Mouse (Mus musculus) heart, postnatal 36 days (tissue): ENCODE measurements around the gene Sned1. TPM values are rescaled to one million over a fixed set of nuclear protein-coding genes. Genes with fewer than 3 reads are reported as not detected.
"Not testable (repeated sequence)": the region's sequence is repeated elsewhere in the genome, so short reads cannot be mapped to it uniquely, and the experiment has no call there.

Experiments used
- DNase-seq, 2 experiments: peaks; one replicate each; pipeline ENCODE4 v3.0.0; 2021 to 2022
- intact Hi-C: fragments of 180-260 bp; cut with DNase I; formaldehyde crosslinking; loops from one replicate; pipeline ENCODE4 v1.15.1; 2025
- total RNA-seq, 2 experiments: library from RNA; stranded (reverse); gene quantifications; 2 replicates each; pipeline ENCODE4 v1.2.3; 2021

The Sned1 gene
- 10 to 100 TPM in 1 of 2 experiments, 1 to 10 TPM in 1; 9.6 to 12.8 TPM for total RNA-seq

DNA sequence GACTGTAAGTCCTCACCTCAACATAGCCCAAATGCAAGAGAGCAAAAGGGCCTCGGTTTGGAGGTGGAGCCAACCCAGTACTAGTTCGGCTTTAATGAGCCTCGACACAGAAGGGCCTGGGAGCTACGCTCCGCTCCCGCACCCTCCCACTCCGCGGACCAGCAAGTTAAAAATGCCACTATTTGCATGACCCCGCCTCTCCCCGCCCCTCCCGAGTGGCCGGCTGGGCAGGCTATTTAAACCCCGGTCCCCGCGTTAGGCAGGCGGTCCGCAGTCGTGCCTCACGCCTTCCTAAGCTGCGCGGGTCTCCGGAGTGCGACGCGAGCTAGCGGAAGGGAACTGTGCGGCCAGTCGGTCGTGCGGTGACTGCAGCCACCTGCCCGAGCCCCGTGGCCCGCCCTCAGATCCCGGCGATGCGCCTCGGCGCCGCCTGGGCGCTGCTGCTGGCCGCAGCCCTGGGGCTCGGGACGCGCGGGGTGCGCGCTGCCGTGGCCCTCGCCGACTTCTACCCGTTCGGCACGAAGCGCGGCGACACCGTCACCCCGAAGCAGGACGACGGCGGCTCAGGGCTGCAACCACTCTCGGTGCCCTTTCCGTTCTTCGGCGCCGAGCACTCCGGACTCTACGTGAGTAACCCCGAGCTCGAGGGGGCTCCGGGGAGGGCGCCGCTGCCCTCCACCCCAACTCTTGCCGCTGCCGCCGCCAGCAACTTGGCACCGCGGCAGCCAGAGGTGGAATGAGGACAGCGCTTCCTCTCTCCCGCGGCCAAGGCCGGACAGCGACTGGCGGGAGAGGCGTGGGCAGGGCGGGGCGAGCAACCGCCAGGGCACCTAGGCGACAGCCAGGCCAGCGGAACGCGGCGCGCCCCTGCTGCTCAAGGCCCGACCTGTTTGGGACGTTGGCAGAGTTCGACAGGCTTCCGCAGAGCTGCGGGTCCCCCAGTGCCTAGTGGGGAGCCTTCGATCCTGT lies at the start of gene Sned1:
Sned1 (plus strand) TSS at position 266 of the 969 bp plus-strand sequence.
- DNase-seq: peak; percentile 91
- intact Hi-C loops: loop anchor here (2.0 to 5.0 kb wide), 3 partner anchors 23 to 106 kb away; partner anchors contain the start of genes Pask and Ppp1r7

GRCm38 (mm10) chr1:93190726-93191305 lies 44.8 kb upstream of the Sned1 start:
- no peak for DNase-seq
- intact Hi-C loops: no loop called here

DNA sequence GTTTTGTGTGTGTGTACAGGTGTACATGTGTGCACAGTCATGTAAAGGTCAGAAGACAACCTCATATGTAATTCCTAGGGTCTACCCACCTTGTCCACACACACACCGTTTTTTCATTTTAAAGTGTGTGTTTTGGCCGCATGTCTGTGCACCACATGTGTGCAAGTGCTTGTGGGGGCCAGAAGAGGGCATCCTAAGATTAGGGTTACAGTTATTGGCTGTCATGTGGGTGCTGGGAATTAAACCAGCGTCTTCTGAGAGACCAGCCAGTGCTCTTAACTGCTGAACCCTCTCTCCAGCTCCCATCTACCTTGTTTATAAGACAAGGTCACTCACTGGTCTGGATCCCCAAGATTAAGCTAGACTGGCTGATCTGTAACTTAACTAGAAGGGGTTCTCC lies 40.7 kb upstream of the Sned1 start:
- intact Hi-C loops: no loop called here
- no peak for DNase-seq

- intact Hi-C loops: not testable (repeated sequence)
These were observed 38.2 kb upstream of the Sned1 start for GRCm38 (mm10) chr1:93197454-93197853.

DNA sequence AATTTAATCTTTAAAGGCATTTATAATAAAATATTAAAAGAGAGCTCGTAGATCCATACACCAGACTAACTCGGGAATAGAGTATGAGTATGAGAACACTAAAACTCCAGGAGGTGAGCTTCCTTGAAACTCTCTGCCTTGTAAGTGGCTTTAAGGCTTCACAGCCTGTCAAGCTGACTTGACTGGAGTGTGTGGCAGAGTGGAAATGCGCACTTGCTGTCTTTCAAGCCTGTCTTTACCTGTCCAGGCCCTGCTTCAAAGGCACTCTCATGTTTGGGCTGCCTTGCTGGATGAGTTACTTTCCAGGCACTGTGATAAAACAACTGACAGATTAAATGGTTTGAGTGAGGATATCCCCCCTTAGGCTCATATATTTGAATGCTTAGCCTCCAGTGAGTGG lies 37.7 kb upstream of the Sned1 start:
- no peak for DNase-seq
- intact Hi-C loops: no loop called here

More at GRCm38 (mm10) chr1:93197454-93197853, 38.2 kb upstream of the Sned1 start:
- not testable (repeated sequence) for DNase-seq

DNA sequence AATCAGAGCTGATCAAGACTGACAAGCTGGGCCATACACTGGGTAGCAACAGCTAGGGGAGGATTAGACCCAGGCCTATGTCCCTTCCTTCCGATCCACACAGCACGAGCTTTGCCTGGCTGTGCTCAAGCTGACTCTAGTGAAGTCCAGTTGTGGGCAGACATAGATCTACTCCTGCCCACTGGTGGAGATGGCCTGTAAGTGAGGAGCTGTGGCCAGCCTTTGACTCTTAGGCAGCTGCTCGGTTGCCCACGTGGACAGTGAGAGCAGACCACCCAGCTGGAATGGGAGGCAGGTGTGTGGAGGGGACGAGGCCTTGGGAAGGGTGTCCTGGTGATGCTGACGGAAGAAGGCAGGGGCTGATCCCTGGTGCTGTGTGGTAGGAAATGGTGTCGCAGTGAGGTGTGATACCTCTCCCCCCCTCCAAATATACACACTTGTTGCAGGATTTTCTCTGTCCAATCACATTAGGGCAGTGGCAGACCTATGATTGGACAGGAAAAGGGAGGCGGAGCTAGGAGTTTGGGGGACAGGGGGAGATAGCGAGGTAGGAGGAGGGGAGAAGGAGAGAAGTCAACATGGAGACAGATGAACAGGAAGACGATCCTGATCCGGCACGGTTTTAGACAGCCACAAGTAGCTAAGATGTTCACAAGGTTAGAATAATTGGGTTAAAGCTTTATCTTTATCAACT lies 29.2 kb upstream of the Sned1 start:
- no peak for DNase-seq
- intact Hi-C loops: no loop called here

- DNase-seq: no peak
- intact Hi-C loops: loop anchor here (2.0 kb wide), 1 partner anchor 33 kb away; no protein-coding TSS in a partner anchor
These were observed 28.0 kb upstream of the Sned1 start for GRCm38 (mm10) chr1:93207536-93208064.

DNA sequence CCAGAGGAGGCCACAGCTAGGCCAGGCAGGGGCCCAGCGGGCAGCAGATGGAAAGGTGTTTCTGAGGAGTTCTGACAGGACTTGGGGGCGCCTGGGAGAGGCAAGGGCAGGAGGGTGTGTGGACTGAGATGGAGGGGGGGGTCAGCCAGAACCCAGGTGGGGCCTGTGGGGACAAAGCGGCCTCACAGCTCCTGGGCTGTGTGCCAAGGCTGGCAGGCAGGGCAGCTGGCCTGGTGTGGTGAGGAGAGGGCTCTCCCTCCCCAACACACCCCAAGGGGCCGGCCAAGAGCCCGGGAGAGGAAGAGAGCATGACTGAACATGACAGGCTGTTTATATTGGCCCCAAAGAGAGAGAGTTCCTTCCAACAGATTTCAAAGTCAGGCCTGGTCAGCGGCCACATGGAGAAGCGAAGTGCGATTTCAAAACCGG lies 25.4 kb upstream of the Sned1 start:
- intact Hi-C loops: no loop called here
- peak; percentile 73 to 79 for DNase-seq

DNA sequence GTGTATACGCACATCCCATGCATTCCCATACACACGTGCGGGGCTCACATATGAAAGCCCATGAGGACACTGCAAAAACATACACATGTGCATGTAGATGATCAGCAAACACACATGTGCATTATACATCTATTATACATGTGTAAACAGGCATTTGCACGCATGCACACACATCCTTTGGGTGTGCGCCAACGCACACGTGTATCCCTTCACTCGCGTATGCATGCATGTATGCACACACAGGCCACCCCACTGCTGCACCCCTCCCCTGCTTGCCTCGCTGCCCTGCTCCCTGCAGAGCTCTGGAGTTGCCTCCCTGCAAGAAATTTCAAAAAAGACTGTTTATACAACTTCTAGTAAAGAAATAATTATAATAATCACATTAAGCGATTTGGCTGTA lies 24.6 kb upstream of the Sned1 start:
- intact Hi-C loops: no loop called here
- no peak for DNase-seq

DNA sequence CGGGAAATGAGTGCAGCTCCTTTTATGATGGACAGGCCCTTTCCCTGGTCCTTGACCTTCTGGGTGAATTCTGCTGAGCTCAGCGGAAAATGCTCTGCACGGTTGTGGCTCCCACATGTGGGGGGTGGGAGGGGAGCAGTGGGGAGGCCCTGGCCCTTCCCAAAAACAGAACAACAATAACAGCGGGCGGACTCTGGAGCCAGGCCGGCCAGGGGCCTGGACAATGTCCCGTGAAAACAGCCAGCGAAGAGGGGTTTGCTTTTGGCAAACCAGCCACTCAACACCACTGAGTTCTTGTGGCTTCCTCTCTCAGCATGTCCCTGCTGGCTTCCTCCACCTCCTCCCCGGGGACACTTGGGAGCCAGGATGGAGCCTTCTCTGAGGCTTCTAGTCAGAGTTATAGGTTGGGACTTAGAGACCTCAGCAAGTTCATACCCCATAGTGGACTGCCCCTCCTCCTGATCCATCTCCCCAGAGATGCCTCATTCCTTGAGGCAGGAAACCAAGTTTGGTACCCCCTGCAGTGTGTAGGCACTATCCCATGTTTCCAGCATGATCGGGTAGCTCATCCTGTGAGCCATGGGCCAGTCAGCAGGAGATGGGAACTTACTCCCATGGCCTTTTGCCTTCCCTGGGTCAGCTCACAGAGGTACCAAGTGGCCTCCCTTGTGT lies 24.0 kb upstream of the Sned1 start:
- intact Hi-C loops: loop anchor here (2.0 kb wide), 1 partner anchor 23 kb away; the partner anchor contains the start of gene Sned1
- peak; percentile 46 to 51 for DNase-seq

DNA sequence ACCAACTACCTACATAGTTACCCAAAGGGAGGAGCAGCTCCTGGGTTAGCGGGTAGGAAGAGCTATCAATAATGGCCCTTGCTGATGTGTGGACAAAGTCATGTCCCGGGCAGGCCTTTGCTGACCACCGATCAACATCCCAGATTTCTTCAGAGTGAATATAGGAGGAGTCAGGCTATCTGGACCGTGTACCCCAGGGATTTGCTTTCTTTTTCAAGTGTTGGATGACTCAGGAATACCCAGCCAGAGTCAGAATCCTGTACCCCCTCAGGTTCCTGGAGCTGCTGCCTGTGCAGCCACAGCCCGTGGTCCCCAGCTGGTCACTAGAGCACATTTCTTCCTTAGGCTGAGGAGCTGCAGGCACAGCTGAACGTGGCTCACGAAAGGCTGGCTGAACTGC lies 23.2 kb upstream of the Sned1 start:
- intact Hi-C loops: loop anchor here (2.0 kb wide), 1 partner anchor 22 kb away; the partner anchor contains the start of gene Sned1
- no peak for DNase-seq

DNA sequence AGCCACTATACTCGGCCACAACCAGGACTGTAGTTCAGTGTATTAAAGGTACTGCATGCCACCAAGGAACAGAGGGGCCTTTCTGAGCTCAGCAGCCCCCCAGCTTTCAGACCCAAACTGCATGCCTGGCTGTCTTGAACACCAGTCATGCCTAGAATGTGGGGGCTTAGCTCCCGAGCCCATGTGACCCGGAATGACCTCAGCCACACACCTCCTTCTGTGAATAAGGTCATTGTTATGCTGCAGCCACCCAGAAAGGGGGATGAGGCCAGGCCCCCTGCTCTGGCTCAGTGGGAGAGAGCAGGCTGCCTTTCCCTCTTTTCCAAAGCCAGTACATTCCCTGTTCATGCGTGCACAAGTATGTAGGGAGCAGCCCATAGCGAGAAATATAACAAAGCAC lies 21.0 kb upstream of the Sned1 start:
- DNase-seq: no peak
- intact Hi-C loops: no loop called here

- peak; percentile 27 to 35 for DNase-seq
- intact Hi-C loops: no loop called here
These were observed 18.7 kb upstream of the Sned1 start for GRCm38 (mm10) chr1:93216839-93217497.

- intact Hi-C loops: no loop called here
- no peak for DNase-seq
These were observed 18.1 kb upstream of the Sned1 start for GRCm38 (mm10) chr1:93217530-93217929.

- intact Hi-C loops: no loop called here
- DNase-seq: no peak
These were observed 14.9 kb upstream of the Sned1 start for GRCm38 (mm10) chr1:93220776-93221175.

DNA sequence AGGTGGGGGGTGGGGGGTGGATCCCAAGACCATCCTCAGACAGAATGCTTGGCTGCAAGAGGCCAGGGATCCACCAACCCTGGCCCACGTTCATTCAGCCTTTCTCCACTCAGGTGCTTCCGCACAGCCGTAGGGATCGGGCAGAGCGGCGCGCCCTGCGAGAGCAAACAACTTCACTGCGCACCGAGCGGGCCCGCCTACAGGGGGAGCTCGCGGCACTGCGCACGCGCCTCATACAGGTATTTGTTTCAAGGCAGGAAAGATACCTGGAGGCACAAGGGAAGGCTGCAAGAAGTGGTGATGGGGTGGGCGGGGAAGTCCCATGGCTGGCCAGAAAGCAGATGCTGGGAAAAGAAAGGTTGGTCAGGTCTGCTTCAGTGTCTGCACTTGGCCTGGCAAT lies 11.7 kb upstream of the Sned1 start:
- DNase-seq: peak in 1 of 2 experiments; percentile 55
- intact Hi-C loops: no loop called here

- intact Hi-C loops: no loop called here
- DNase-seq: no peak
These were observed 10.4 kb upstream of the Sned1 start for GRCm38 (mm10) chr1:93225226-93225625.

DNA sequence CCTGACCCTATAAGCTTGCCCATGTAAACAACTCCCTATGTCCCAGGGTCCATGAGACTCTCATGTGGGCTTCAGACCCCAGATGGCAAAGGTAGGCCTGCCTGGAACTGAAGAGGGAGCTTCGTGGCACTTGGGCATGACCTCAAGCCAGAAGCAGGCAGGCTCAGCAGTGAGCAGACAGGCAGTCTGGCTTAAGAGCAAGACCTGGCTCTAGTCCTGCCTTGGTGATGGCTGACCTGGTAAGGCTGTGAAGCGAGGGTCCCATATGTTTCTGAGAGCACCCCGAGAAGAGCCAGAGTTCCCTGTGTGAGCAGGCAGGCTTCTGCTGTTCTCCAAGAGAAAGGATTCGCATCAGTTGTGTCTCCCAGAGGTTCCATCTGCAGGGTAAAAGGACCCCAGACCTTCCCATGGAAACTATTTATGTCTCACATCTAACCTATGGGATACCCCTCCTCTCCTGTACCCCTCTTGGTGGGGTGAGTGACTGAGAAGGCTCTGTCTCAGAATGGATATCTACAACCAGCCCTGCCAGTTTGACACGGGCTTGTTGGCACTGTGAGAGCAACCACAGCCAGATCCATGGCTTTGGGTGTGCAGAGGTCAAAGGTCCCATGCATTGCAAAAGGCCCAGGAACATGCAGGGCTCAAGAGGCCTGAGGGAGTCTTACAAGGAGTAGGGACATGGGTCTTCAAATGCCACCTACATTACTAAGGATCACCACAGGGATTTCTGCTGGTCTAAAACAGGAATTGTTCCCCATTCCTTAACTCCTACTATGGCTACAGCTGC lies 9.7 kb upstream of the Sned1 start:
- intact Hi-C loops: no loop called here
- DNase-seq: no peak
